Mouse (Mus musculus) limb, embryonic 10.5 days (tissue): Measurements from ENCODE around the gene Gm8127. TPM values are rescaled to one million over a fixed set of nuclear protein-coding genes. Genes with fewer than 3 reads are reported as not detected.
A peak's percentile ranks its signal among the peaks of the same experiment; 100 is the strongest.
"Not testable (repeated sequence)": the region's sequence is repeated elsewhere in the genome, so short reads cannot be mapped to it uniquely, and the experiment has no call there.

Experiments used
- DNase-seq: peaks from one replicate; pipeline ENCODE4 v3.0.0-alpha.2; 2017; ENCODE audit warnings: low spot score
- H3K27ac ChIP-seq: fragments of 300-500 bp; sonication (generic); 2 replicates; pipeline ENCODE4 v1.5.1; 2016; ENCODE audit warnings: mild to moderate bottlenecking
- H3K27me3 ChIP-seq: fragments of 300-500 bp; sonication (generic); 2 replicates; pipeline ENCODE4 v1.6.1; 2016; ENCODE audit warnings: low read depth, mild to moderate bottlenecking; ENCODE audit not compliant: poor library complexity, severe bottlenecking
- H3K36me3 ChIP-seq: fragments of 300-500 bp; sonication (generic); 2 replicates; pipeline ENCODE4 v1.6.1; 2016; ENCODE audit warnings: mild to moderate bottlenecking, moderate library complexity
- H3K4me1 ChIP-seq: fragments of 300-500 bp; sonication (generic); 2 replicates; pipeline ENCODE4 v1.6.1; 2016
- H3K4me3 ChIP-seq: fragments of 300-500 bp; sonication (generic); 2 replicates; pipeline ENCODE4 v1.5.1; 2016; ENCODE audit warnings: mild to moderate bottlenecking, moderate library complexity
- H3K9me3 ChIP-seq: fragments of 300-500 bp; sonication (generic); replicated peaks from 2 replicates; pipeline ENCODE4 v1.6.1; 2016; ENCODE audit warnings: mild to moderate bottlenecking
- WGBS: fragments of 180-500 bp; shearing (Covaris S2); methylation state at CpG from one replicate; pipeline ENCODE4 v1.1.7; 2016; 5-methylcytosine and 5-hydroxymethylcytosine counted together
- polyA plus RNA-seq: library from polyadenylated mRNA; unstranded; fragments of >200 nt; fragmentation: Nextera tagmentation; extraction: Ambion mirVana; gene quantifications from 2 replicates; pipeline ENCODE4 v1.2.1, GENCODE M21; 2016

The Gm8127 gene
- polyA plus RNA-seq, 1 experiment from 2014 or later: not detected

DNA sequence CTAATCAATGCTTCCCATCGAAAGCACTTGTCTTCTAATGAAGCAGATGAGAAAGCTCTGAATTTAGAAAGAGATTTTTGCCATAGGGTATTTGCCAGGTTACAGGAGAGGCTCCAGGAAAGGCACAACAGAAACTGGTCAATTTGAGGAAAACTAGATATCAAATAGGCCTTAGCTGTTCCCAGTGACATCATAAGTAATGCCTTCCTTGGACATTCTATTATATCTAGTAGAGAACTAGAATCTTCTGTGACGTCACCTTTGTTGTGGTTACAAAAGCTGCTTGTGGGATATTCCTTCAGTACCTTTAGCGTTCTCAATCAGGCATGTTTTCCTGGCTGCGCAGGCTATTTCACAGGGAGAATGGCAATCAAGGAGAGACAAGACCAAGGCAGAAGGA lies 35.3 kb downstream of the Gm8127 start, which contains the start of gene Gm8126:
Gene Gm8126 (plus strand): TSS at position 301 of the 400 bp plus-strand sequence.
- H3K27me3 ChIP-seq, H3K27ac ChIP-seq, H3K4me3 ChIP-seq, H3K4me1 ChIP-seq, H3K9me3 ChIP-seq, DNase-seq, H3K36me3 ChIP-seq: not testable (repeated sequence)
- 97% methylated on average over 3 of the region's 4 CpGs for WGBS

DNA sequence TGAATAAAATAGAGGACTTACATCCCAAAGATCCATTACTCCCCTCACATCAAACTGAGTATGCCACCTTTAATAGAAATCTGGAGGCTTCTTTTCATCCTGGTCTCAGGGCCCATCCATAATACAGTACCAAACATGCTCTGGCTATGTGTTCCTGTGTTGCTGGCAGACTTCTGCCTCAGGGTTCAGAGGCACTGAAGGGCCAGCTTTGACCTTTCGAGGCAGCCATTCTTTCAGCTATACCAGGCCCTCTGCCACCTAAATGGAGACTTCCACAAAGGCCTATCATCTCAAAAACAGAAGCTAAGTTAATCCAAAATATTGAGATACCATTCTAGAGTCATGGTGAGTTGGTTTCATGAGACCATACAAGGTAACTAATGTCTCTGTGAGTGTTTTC lies 37.1 kb downstream of the Gm8127 start:
- H3K9me3 ChIP-seq, H3K27ac ChIP-seq, H3K36me3 ChIP-seq, H3K4me3 ChIP-seq, DNase-seq, H3K4me1 ChIP-seq, H3K27me3 ChIP-seq: not testable (repeated sequence)
- 69% methylated on average over 1 of the region's 1 CpGs for WGBS

DNA sequence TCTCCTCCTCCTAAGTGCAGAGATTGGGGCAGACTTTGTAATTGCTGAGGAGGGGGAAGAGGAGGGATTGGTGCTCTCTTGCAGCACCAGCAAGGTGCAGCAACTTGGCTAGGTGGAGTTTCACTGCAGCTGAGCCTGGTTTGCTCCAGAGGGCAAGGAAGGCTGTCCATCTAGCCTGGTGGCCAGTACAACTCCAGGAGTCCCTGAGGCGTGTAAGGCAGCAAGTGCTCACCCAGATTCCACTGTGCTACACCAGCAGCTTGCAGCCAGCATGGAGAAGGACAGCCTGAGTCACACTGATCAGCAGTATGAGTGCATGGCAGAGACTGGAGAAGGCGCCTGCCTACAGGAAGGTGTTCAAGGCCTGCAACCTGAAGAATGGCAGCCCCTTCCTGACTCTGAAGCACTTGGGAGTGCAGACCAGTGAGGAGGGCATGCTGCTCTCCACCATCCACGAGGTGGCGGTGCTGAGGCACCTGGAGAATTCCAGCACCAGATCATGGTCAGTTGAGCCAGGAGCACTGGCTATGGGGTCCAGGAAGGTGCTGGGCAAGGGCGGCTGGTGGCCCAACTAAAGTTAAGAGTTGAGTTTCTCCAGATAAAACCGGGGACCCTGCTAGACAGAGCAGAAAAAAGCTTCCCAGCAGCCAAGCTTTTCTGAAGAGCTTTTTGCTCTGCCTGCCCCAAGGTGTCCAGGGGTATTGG lies 42.9 kb downstream of the Gm8127 start:
- peak; percentile 21 for DNase-seq
- not testable (repeated sequence) for H3K27ac ChIP-seq, H3K4me3 ChIP-seq

DNA sequence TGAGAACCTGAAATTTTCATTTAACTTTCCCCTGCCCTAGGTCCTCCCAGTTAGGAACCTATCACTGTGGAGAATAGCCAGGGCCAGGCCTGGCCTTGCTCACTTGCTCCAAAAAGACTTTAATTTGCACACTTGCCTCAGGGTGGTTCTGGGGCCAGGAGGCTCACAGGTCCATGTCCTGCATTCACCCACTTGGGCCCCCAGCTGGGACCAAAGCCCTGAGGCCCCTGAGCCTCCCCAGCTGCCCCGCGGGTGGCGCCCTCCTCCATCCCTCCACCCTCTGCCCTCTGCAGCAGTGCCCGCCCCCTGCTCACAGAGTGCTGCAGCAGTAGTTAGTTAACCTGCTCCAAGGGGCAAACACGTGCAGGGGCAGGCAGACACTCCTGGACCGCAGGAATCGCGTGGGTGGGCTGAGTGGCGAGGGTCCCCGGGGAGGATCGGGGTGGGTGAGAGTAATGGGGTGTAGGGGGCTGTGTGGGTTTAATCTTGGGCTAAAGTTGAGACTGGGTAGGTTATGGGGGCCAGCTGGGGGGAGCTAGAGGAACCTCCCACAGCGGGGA lies 43.9 kb downstream of the Gm8127 start:
- DNase-seq, H3K4me3 ChIP-seq, H3K36me3 ChIP-seq, H3K9me3 ChIP-seq, H3K27ac ChIP-seq, H3K4me1 ChIP-seq, H3K27me3 ChIP-seq: not testable (repeated sequence)
- 23% methylated on average over 9 of the region's 12 CpGs for WGBS

More for the DNA sequence above, 42.9 kb downstream of the Gm8127 start:
- WGBS: 32% methylated on average over 5 of the region's 6 CpGs
- H3K27me3 ChIP-seq, H3K4me1 ChIP-seq, H3K9me3 ChIP-seq, H3K36me3 ChIP-seq: not testable (repeated sequence)

Other genes starting within 250 kb of the Gm8127 start
- not detected in 2 replicates for gene Gm8094, start 217.2 kb downstream of the Gm8127 start, polyA plus RNA-seq
- gene Gm8104, start 193.2 kb downstream of the Gm8127 start, polyA plus RNA-seq: not detected in 2 replicates
- 0.10 TPM in 1 of 2 replicates, not detected in the other for gene Gm7233, start 114.0 kb downstream of the Gm8127 start, polyA plus RNA-seq
- gene Gm8122, start 58.5 kb downstream of the Gm8127 start, polyA plus RNA-seq: not detected in 2 replicates
- gene Gm8126, start 35.2 kb downstream of the Gm8127 start, polyA plus RNA-seq: not detected in 2 replicates
- not detected in 2 replicates for gene Gm9732, start 18.8 kb downstream of the Gm8127 start, polyA plus RNA-seq
- gene 1700001F09Rik, start 54.0 kb upstream of the Gm8127 start, polyA plus RNA-seq: not detected in 2 replicates
- gene Gm8138, start 122.5 kb upstream of the Gm8127 start, polyA plus RNA-seq: not detected in 2 replicates
- gene Gm5799, start 249.7 kb upstream of the Gm8127 start, polyA plus RNA-seq: not detected in 2 replicates